Mouse (Mus musculus) kidney, embryonic 16.5 days (tissue): ENCODE results near the gene Zfp148. TPM values are rescaled to one million over a fixed set of nuclear protein-coding genes. Genes with fewer than 3 reads are reported as not detected.
"Not testable (repeated sequence)": the region's sequence is repeated elsewhere in the genome, so short reads cannot be mapped to it uniquely, and the experiment has no call there.

Experiments used
- ATAC-seq: fragments of 200-750 bp; cut with Nextera tagmentation; 2 replicates; pipeline ENCODE4 v1.8.0; 2017; ENCODE audit warnings: moderate TSS enrichment; ENCODE audit not compliant: low FRiP score, low TSS enrichment
- H3K27ac ChIP-seq: fragments of 300-500 bp; sonication (generic); 2 replicates; pipeline ENCODE4 v1.5.1; 2014; ENCODE audit warnings: low read length
- H3K27me3 ChIP-seq: fragments of 300-500 bp; sonication (generic); 2 replicates; pipeline ENCODE4 v1.6.1; 2014; ENCODE audit warnings: low read length, control low read depth, mixed read lengths; ENCODE audit not compliant: insufficient read depth
- H3K36me3 ChIP-seq: fragments of 300-500 bp; sonication (generic); 2 replicates; pipeline ENCODE4 v1.6.1; 2014; ENCODE audit warnings: low read length, control low read depth, mixed read lengths; ENCODE audit not compliant: insufficient read depth
- H3K4me1 ChIP-seq: fragments of 300-500 bp; sonication (generic); 2 replicates; pipeline ENCODE4 v1.6.1; 2014; ENCODE audit warnings: low read length, control low read depth, mixed read lengths; ENCODE audit not compliant: insufficient read depth
- H3K4me2 ChIP-seq: fragments of 300-500 bp; sonication (generic); replicated peaks from 2 replicates; pipeline ENCODE4 v1.6.1; 2014; ENCODE audit warnings: low read depth, low read length
- H3K4me3 ChIP-seq: fragments of 300-500 bp; sonication (generic); 2 replicates; pipeline ENCODE4 v1.5.1; 2014; ENCODE audit warnings: mild to moderate bottlenecking, low read length
- H3K9ac ChIP-seq: fragments of 300-500 bp; sonication (generic); replicated peaks from 2 replicates; pipeline ENCODE4 v1.6.1; 2014; ENCODE audit warnings: low read length
- H3K9me3 ChIP-seq: fragments of 300-500 bp; sonication (generic); 2 replicates; pipeline ENCODE4 v1.6.1; 2016; ENCODE audit warnings: low read length, control low read depth
- WGBS: fragments of 180-500 bp; shearing (Covaris S2); extraction: QIAGEN DNeasy Blood & Tissue Kit; methylation state at CpG from one replicate; pipeline ENCODE4 v1.1.7; 2014; 5-methylcytosine and 5-hydroxymethylcytosine counted together
- polyA plus RNA-seq: library from polyadenylated mRNA; unstranded; fragments of >200 nt; fragmentation: Nextera tagmentation; extraction: Ambion mirVana; gene quantifications from 2 replicates; pipeline ENCODE4 v1.2.1, GENCODE M21; 2015

Zfp148 gene
- 59.0 and 60.1 TPM in 2 replicates for polyA plus RNA-seq

GRCm38 (mm10) chr16:33379944-33380881 is at the start of gene Zfp148:
Zfp148 (plus strand) TSS chr16:33380836.
- not testable (repeated sequence) for H3K36me3 ChIP-seq, H3K27me3 ChIP-seq, H3K9me3 ChIP-seq
- H3K4me3 ChIP-seq, result peak within 1 kb of the TSS; percentile 97
- peak within 1 kb of the TSS; percentile 96 for H3K27ac ChIP-seq
- H3K4me1 ChIP-seq, result peaks cover 20% of the 10 kb centered on the region
- peak within 1 kb of the TSS; percentile 99 for H3K9ac ChIP-seq
- 3% methylated on average over 37 of the region's 50 CpGs for WGBS
- H3K4me2 ChIP-seq, result peak within 1 kb of the TSS; percentile 92
- ATAC-seq, result peak; percentile 90

GRCm38 (mm10) chr16:33333015-33333414 is 47.6 kb upstream of the Zfp148 start:
- no peak for ATAC-seq
- H3K4me1 ChIP-seq, result no peaks in the 10 kb centered on the region; the same call in 1 of the 2 replicates
- no peaks in the 10 kb centered on the region for H3K9me3 ChIP-seq
- H3K4me3 ChIP-seq, result no peak overlapping the region
- 70% methylated on average over 14 of the region's 14 CpGs for WGBS
- H3K27ac ChIP-seq, result no peak overlapping the region
- H3K4me2 ChIP-seq, result no peak overlapping the region
- no peaks in the 10 kb centered on the region for H3K27me3 ChIP-seq
- no peak overlapping the region for H3K9ac ChIP-seq
- no peaks in the 10 kb centered on the region for H3K36me3 ChIP-seq

GRCm38 (mm10) chr16:33337177-33337576 is 43.5 kb upstream of the Zfp148 start:
- no peaks in the 10 kb centered on the region for H3K36me3 ChIP-seq
- H3K9me3 ChIP-seq, result no peaks in the 10 kb centered on the region
- no peak overlapping the region for H3K4me3 ChIP-seq
- no peak overlapping the region for H3K9ac ChIP-seq
- no peaks in the 10 kb centered on the region; the same call in 1 of the 2 replicates for H3K4me1 ChIP-seq
- 0 out of 2 replicates have a peak overlapping the region, but pooled peaks have one; percentile 17 for H3K4me2 ChIP-seq
- peak; percentile 78 for ATAC-seq
- 13% methylated on average over 8 of the region's 8 CpGs for WGBS
- no peaks in the 10 kb centered on the region for H3K27me3 ChIP-seq
- H3K27ac ChIP-seq, result no peak overlapping the region

GRCm38 (mm10) chr16:33337681-33338080 is 43.0 kb upstream of the Zfp148 start:
- Histone ChIP-seq H3K27me3 (no peaks in the 10 kb centered on the region), H3K4me3 (no peak overlapping the region), H3K4me1 (no peaks in the 10 kb centered on the region; the same call in 1 of the 2 replicates), H3K36me3 (no peaks in the 10 kb centered on the region), H3K4me2 (0 out of 2 replicates have a peak overlapping the region, but pooled peaks have one; percentile 17), H3K9ac (no peak overlapping the region), H3K27ac (no peak overlapping the region), H3K9me3 (no peaks in the 10 kb centered on the region)
- 67% methylated on average over 10 of the region's 10 CpGs for WGBS
- no peak for ATAC-seq

GRCm38 (mm10) chr16:33338492-33338891 is 42.1 kb upstream of the Zfp148 start:
- Histone ChIP-seq H3K4me2 (no peak overlapping the region), H3K4me1 (no peaks in the 10 kb centered on the region; the same call in 1 of the 2 replicates), H3K9ac (no peak overlapping the region), H3K27me3 (no peaks in the 10 kb centered on the region), H3K9me3 (no peaks in the 10 kb centered on the region), H3K4me3 (no peak overlapping the region), H3K36me3 (no peaks in the 10 kb centered on the region), H3K27ac (no peak overlapping the region)
- WGBS, result 38% methylated on average over 4 of the region's 4 CpGs
- peak; percentile 43; the same call in 1 of the 2 replicates for ATAC-seq

- WGBS, result 69% methylated on average over 2 of the region's 2 CpGs
- Histone ChIP-seq H3K36me3 (no peaks in the 10 kb centered on the region), H3K27ac (no peak overlapping the region), H3K4me1 (no peaks in the 10 kb centered on the region; the same call in 1 of the 2 replicates), H3K9ac (no peak overlapping the region), H3K4me2 (no peak overlapping the region), H3K9me3 (no peaks in the 10 kb centered on the region), H3K27me3 (no peaks in the 10 kb centered on the region), H3K4me3 (no peak overlapping the region)
- no peak for ATAC-seq
Measured at GRCm38 (mm10) chr16:33339476-33339875, 41.2 kb upstream of the Zfp148 start.

- Histone ChIP-seq H3K9ac (no peak overlapping the region), H3K9me3 (no peaks in the 10 kb centered on the region), H3K4me3 (no peak overlapping the region), H3K27me3 (no peaks in the 10 kb centered on the region), H3K4me1 (peaks cover 2% of the 10 kb centered on the region; the same call in 1 of the 2 replicates), H3K36me3 (no peaks in the 10 kb centered on the region), H3K27ac (no peak overlapping the region), H3K4me2 (no peak overlapping the region)
- ATAC-seq, result no peak
- 62% methylated on average over 1 of the region's 1 CpGs for WGBS
Measured at GRCm38 (mm10) chr16:33342356-33342755, 38.3 kb upstream of the Zfp148 start.

GRCm38 (mm10) chr16:33343106-33343505 is 37.5 kb upstream of the Zfp148 start:
- Histone ChIP-seq H3K4me1 (peaks cover 4% of the 10 kb centered on the region; the same call in 1 of the 2 replicates), H3K4me2 (no peak overlapping the region), H3K27ac (no peak overlapping the region), H3K9ac (no peak overlapping the region), H3K36me3 (no peaks in the 10 kb centered on the region), H3K27me3 (no peaks in the 10 kb centered on the region), H3K9me3 (no peaks in the 10 kb centered on the region), H3K4me3 (no peak overlapping the region)
- no peak for ATAC-seq
- WGBS, result 69% methylated on average over 5 of the region's 5 CpGs

- Histone ChIP-seq H3K9ac (no peak overlapping the region), H3K27me3 (no peaks in the 10 kb centered on the region), H3K27ac (no peak overlapping the region), H3K4me2 (no peak overlapping the region), H3K36me3 (no peaks in the 10 kb centered on the region), H3K4me1 (0 out of 2 replicates have a peak, but pooled peaks cover 4% of the 10 kb centered on the region), H3K9me3 (no peaks in the 10 kb centered on the region), H3K4me3 (no peak overlapping the region)
- ATAC-seq, result no peak
- WGBS, result 79% methylated on average over 7 of the region's 7 CpGs
Measured at GRCm38 (mm10) chr16:33343601-33344000, 37.0 kb upstream of the Zfp148 start.

- Histone ChIP-seq H3K9ac (no peak overlapping the region), H3K4me2 (no peak overlapping the region), H3K36me3 (no peaks in the 10 kb centered on the region), H3K4me3 (no peak overlapping the region), H3K4me1 (0 out of 2 replicates have a peak, but pooled peaks cover 4% of the 10 kb centered on the region), H3K9me3 (no peaks in the 10 kb centered on the region), H3K27ac (no peak overlapping the region), H3K27me3 (no peaks in the 10 kb centered on the region)
- WGBS, result 48% methylated on average over 9 of the region's 9 CpGs
- ATAC-seq, result no peak
Measured at GRCm38 (mm10) chr16:33344379-33344778, 36.3 kb upstream of the Zfp148 start.
